Mouse (Mus musculus): ENCODE measurements around the gene Dpysl5.

The Dpysl5 gene

GRCm38 (mm10) chr5:30709744-30710383 lies 1.5 kb upstream of the Dpysl5 start:
- peak; percentile 40 for DNase-seq (ENCODE audit: low read depth, low spot score)

- DNase-seq (ENCODE audit: low read depth, low spot score), result no peak
Measured at GRCm38 (mm10) chr5:30710486-30710885, 878 bp upstream of the Dpysl5 start.

- no peak for DNase-seq (ENCODE audit: low read depth, low spot score)
Measured at GRCm38 (mm10) chr5:30712002-30712390, 632 bp downstream of the Dpysl5 start.

GRCm38 (mm10) chr5:30712441-30713298 lies 1.3 kb downstream of the Dpysl5 start:
- no peak for DNase-seq (ENCODE audit: low read depth, low spot score)

GRCm38 (mm10) chr5:30713299-30713675 lies 1.9 kb downstream of the Dpysl5 start:
- no peak for DNase-seq (ENCODE audit: low read depth, low spot score)

GRCm38 (mm10) chr5:30713691-30714090 lies 2.3 kb downstream of the Dpysl5 start:
- DNase-seq (ENCODE audit: low read depth, low spot score), result no peak

- DNase-seq (ENCODE audit: low read depth, low spot score), result no peak
Measured at GRCm38 (mm10) chr5:30716311-30716710, 4.9 kb downstream of the Dpysl5 start.

- DNase-seq (ENCODE audit: low read depth, low spot score), result no peak
Measured at GRCm38 (mm10) chr5:30717506-30717905, 6.1 kb downstream of the Dpysl5 start.

- DNase-seq (ENCODE audit: low read depth, low spot score), result no peak
Measured at GRCm38 (mm10) chr5:30717991-30718703, 6.8 kb downstream of the Dpysl5 start.

- DNase-seq (ENCODE audit: low read depth, low spot score), result no peak
Measured at GRCm38 (mm10) chr5:30721935-30722334, 10.6 kb downstream of the Dpysl5 start.

- peak; percentile 8 for DNase-seq (ENCODE audit: low read depth, low spot score)
Measured at GRCm38 (mm10) chr5:30726151-30726693, 14.9 kb downstream of the Dpysl5 start.

GRCm38 (mm10) chr5:30732511-30732910 lies 21.1 kb downstream of the Dpysl5 start:
- DNase-seq (ENCODE audit: low read depth, low spot score), result no peak

GRCm38 (mm10) chr5:30734666-30735065 lies 23.3 kb downstream of the Dpysl5 start:
- no peak for DNase-seq (ENCODE audit: low read depth, low spot score)

- no peak for DNase-seq (ENCODE audit: low read depth, low spot score)
Measured at GRCm38 (mm10) chr5:30738127-30738828, 26.9 kb downstream of the Dpysl5 start.

GRCm38 (mm10) chr5:30739595-30739994 lies 28.2 kb downstream of the Dpysl5 start:
- no peak for DNase-seq (ENCODE audit: low read depth, low spot score)

- DNase-seq (ENCODE audit: low read depth, low spot score), result no peak
Measured at GRCm38 (mm10) chr5:30749582-30750311, 38.4 kb downstream of the Dpysl5 start.

- DNase-seq (ENCODE audit: low read depth, low spot score), result no peak
Measured at GRCm38 (mm10) chr5:30751071-30751470, 39.7 kb downstream of the Dpysl5 start.

GRCm38 (mm10) chr5:30753128-30753527 lies 41.8 kb downstream of the Dpysl5 start:
- DNase-seq (ENCODE audit: low read depth, low spot score), result no peak

GRCm38 (mm10) chr5:30755215-30755614 lies 43.9 kb downstream of the Dpysl5 start:
- DNase-seq (ENCODE audit: low read depth, low spot score), result no peak

- DNase-seq (ENCODE audit: low read depth, low spot score), result no peak
Measured at GRCm38 (mm10) chr5:30762815-30763510, 51.6 kb downstream of the Dpysl5 start.

All from c-Kit-negative CD71-positive TER-119-positive erythroid progenitor cells, embryonic 14.5 days (primary cell).